Mouse (Mus musculus) gastrocnemius, postnatal 10 days (tissue): ENCODE measurements around the gene Ino80e. TPM values are rescaled to one million over a fixed set of nuclear protein-coding genes. Genes with fewer than 3 reads are reported as not detected.

ENCODE experiments used
- DNase-seq: peaks from one replicate; pipeline ENCODE4 v3.0.0; 2021; ENCODE audit warnings: mixed read lengths
- total RNA-seq, 2 experiments: library from RNA; stranded (reverse); gene quantifications; 2 replicates each; pipeline ENCODE4 v1.2.3; 2021

Gene Ino80e
- total RNA-seq, 2 experiments from 2014 or later, result 18.6 to 23.6 TPM

- DNase-seq, result no peak
These were observed 5.3 kb downstream of the Ino80e start for GRCm38 (mm10) chr7:126856741-126857420.

DNA sequence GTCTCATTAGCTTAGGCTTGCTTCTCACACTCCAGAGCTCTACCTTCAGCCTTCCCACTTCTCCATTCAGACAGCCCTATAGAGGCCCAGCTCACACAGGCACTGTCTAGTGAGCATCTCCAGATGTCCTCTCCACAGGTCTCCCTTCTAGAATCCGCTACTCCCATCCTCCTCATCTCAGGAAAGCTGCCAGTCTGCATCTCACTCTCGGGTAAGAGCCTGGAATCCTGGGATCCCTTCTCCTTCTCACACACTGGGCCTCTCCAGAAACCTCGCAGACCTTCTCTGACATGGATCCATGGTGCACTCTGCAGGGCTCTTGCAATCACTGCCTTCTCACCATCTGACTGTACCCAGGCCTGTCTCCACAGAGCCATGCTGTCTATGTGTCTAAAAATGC, 6.5 kb downstream of the Ino80e start:
- no peak for DNase-seq

DNA sequence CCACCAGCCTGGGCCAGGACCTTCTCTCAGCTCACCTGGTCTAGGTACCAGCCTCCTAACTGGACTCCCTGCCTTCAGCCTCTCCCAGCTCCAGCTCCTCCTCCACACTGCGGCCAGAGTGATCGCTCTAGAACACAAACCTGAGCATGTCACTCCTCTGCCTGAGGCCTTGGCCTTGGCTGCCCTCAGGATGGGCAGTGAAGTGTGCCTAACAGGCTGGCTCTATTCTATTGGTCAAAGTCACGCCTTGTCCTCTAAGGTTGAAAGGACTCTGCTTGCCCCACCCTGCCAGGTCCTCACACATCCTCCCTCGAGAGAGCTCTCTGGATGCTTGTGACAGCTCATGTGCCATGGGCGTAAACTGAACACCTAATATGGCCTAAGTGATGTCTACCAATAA, 8.7 kb downstream of the Ino80e start:
- DNase-seq, result no peak

DNA sequence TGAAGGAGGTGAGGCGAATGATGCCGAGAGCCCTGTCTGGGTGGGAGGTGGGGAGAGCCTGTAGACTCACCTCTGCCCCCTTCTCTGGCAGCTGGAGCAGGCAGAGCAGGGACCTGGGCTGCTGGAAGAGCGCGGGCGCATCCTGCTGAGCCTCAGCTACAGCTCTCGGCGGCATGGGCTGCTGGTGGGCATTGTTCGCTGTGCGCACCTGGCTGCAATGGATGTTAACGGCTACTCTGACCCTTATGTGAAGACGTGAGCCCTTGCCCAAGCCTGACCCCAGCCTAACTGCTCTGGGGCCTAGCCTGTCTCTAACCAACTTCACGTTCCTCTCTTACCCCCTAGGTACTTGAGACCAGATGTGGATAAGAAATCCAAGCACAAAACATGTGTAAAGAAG, 11.0 kb downstream of the Ino80e start:
- DNase-seq, result no peak

DNA sequence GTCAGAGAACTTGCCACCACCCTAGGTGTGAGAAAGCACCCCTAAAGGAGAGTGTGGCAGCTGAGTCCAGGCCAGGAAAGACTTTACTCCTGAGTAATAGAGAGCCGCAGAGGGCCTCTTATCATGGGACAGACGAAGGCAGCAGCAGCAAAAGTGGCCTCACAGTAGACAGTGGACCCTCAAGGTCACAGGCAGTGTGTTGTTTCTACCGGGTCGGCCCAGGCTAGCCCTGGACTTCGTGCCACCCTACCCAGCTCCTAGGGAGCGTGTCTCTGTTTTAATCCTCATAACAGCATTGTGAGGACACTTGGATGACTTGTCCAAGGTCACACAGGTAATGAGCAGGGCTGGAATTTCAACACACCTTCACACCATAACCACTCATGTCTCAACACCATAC, 12.0 kb downstream of the Ino80e start:
- DNase-seq, result no peak

- DNase-seq, result no peak
These were observed 13.4 kb downstream of the Ino80e start for GRCm38 (mm10) chr7:126848794-126849193.

- DNase-seq, result no peak
These were observed 14.5 kb downstream of the Ino80e start for GRCm38 (mm10) chr7:126847421-126848398.

DNA sequence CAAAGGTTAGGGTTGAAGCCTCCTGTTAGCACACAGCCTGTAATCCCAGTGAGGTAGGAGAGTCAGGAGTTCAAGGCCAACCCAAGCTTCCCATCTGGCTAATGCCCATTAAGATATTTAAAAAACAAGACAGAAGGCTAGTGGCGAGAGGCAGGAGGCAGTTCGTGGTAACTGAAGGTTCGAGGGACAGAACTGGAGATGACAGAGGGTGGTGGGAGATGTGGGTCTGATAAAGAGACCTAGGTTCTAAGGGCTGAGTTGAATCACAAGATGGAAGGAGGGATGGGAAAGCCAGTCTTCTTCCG, 15.1 kb downstream of the Ino80e start, which contains the start of gene Doc2a:
Doc2a (plus strand) TSS at position 301 of the 305 bp plus-strand sequence.
- DNase-seq, result no peak

- DNase-seq, result no peak
These were observed 16.7 kb downstream of the Ino80e start for GRCm38 (mm10) chr7:126845516-126845915.

- DNase-seq, result no peak
These were observed 18.9 kb downstream of the Ino80e start for GRCm38 (mm10) chr7:126843276-126843675.

GRCm38 (mm10) chr7:126833294-126833693, 28.9 kb downstream of the Ino80e start:
- no peak for DNase-seq

- DNase-seq, result peak; percentile 73
These were observed 30.1 kb downstream of the Ino80e start for GRCm38 (mm10) chr7:126832036-126832598.

- DNase-seq, result no peak
These were observed 30.6 kb downstream of the Ino80e start, which contains the start of gene 4930451I11Rik for GRCm38 (mm10) chr7:126831539-126831938. 4930451I11Rik (minus strand) TSS chr7:126831639.

GRCm38 (mm10) chr7:126825952-126826351, 36.2 kb downstream of the Ino80e start:
- no peak for DNase-seq

DNA sequence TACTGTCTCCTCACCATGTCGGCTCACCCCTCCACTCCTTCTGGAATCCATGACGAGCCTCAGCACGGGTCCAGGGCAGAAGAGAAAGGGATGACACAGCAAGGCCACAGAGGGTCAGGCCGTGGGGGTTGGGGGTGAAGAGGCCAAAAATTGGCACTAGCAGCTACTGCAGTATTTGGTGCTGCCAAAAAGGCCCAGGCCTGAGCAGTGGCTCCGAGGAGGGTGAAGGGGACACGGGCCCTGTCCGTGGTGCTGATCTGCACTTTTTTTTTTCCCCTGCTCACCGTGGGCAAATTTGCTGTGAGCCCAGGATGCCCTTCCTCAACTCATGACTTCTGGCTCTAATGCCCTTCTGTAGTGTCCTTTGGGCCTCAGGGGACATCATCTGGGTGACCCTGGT, 36.8 kb downstream of the Ino80e start:
- no peak for DNase-seq

DNA sequence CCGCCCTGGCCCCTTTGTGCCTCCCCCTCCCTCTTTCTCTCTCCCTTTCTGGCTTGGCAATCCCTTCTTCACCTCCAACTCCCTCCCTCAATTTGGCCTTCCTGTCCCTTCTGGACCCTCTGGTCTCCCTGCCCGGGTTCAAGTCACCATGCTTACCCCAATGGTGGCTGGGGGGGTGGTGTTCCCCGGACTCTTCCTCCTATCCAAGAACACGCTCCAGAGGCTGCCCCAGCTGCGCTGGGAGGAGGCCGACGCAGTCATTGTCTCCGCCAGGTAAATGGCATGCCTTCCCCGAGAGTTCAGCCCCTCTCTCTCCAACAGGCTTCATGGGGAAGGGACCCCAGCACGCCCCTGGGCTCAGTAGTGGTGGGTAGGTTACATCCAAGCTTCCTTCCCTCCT, 38.2 kb downstream of the Ino80e start:
- DNase-seq, result no peak

GRCm38 (mm10) chr7:126823202-126823711, 38.9 kb downstream of the Ino80e start:
- DNase-seq, result no peak

DNA sequence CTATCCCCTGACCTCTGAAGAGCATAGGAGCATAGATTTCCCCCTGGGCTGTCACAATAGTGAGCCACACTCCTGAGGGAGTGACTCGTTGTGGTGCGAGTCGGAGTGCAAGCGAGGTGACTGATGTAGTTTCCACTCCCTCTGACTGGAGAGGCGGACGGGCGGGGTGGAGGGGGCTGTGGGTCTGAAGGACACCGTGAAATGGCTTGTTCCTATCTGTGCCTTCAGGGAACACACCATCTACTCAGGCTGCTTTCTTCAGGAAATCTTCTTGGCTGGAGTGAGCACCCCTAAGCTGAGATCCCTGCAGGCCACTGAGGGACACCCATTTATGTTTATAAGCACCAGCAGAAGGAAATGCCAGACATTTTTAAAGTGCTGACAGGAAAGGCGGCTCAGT, 39.4 kb downstream of the Ino80e start:
- no peak for DNase-seq

DNA sequence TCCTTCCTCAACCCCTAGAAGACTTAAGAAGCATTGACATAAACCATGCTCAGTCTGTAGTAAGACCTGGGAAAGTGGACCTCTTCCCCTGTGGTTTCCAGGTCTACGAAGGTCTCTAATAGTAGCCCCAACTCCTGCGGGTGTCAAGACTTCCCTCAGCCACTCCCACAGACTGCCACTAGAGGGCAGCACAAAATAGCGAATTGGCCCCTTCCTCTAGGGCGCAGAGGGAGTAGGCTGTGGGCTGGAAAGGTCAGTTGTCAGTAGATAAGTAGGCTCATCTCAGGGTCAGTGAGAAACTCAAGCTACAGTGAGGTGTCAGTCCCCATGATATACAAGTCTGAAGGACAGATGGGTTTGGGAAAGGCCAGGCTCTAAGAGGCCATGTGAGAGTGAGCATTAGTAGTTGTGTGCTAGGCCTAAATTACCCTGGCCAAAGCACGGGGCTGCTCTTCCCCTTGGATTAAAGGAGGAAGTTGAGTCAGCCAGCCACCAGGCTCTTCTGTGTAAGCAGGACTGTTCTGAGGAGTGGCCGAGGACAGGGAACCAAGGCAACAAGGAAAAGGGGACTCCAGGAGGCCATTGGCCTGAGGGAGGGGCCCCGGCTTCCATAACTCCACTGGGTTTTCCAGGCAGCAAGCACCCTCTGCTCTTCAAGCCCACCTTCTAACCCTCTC, 40.2 kb downstream of the Ino80e start:
- DNase-seq, result peak; percentile 86

DNA sequence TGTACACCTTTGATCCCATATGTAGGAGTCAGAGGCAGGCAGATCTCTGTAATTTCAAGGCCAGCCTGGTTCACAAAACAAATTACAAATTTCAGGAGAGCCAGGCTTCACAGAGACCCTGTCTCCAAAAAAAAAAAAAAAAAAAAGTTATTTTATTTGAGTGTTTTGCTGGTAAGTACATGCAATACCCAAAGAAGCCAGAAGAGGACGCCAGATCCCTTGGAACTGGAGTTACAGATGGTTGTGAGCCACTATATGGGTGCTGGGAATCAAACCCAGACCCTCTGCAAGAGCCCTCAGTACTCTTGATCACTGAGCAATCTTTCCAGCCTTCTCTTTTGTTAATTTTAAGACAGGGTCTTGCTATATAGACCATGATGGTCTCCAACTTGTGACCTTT, 43.4 kb downstream of the Ino80e start:
- DNase-seq, result no peak

DNA sequence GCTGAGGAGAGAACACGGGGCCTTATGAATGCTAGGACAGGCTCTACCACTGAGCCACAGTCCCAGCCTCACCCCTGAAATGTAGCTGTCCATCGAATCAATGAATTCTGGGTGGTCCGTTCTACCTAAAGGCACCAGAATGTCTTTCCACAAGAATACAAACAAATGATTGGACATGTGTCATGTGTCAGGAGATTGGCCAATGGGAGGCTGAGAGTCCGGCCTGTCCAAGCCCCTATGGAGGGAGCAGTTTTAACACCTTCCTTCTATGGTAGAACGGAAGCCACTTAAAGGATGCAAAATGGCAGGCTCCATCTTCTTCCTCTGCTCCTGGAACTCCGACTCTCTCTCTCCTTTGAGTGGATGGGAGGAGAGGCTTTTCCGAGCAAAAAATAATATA, 44.6 kb downstream of the Ino80e start:
- DNase-seq, result no peak

- no peak for DNase-seq
These were observed 45.7 kb downstream of the Ino80e start for GRCm38 (mm10) chr7:126816494-126816893.
